Mouse (Mus musculus): ENCODE data around the gene Qrich1.

GRCm38 (mm10) chr9:108540846-108541245 lies 24.2 kb downstream of the Qrich1 start:
- TF ChIP-seq CTCF (IDR thresholded peaks at IDR 0.05; ENCODE audit: low read depth) (no peak), EP300 (IDR thresholded peaks at IDR 0.05; ENCODE audit: low read depth) (no peak)
